Mouse (Mus musculus) kidney, embryonic 14.5 days (tissue): ENCODE data around the gene Pfdn4. TPM values are rescaled to one million over a fixed set of nuclear protein-coding genes. Genes with fewer than 3 reads are reported as not detected.
A peak's percentile ranks its signal among the peaks of the same experiment; 100 is the strongest.

ENCODE experiments used
- ATAC-seq: fragments of 200-750 bp; cut with Nextera tagmentation; 2 replicates; pipeline ENCODE4 v1.8.0; 2017; ENCODE audit warnings: moderate number of reproducible peaks, mild to moderate bottlenecking, moderate TSS enrichment, moderate library complexity; ENCODE audit not compliant: low FRiP score, low TSS enrichment
- H3K27ac ChIP-seq: fragments of 300-500 bp; sonication (generic); 2 replicates; pipeline ENCODE4 v1.5.1; 2014; ENCODE audit warnings: low read depth, mild to moderate bottlenecking, low read length, moderate library complexity, mixed read lengths
- H3K27me3 ChIP-seq: fragments of 300-500 bp; sonication (generic); 2 replicates; pipeline ENCODE4 v1.6.1; 2014; ENCODE audit warnings: mild to moderate bottlenecking, low read length; ENCODE audit not compliant: control insufficient read depth, insufficient read depth
- H3K36me3 ChIP-seq: fragments of 300-500 bp; sonication (generic); 2 replicates; pipeline ENCODE4 v1.6.1; 2014; ENCODE audit warnings: low read length, mixed read lengths; ENCODE audit not compliant: control insufficient read depth, insufficient read depth
- H3K4me1 ChIP-seq: fragments of 300-500 bp; sonication (generic); 2 replicates; pipeline ENCODE4 v1.6.1; 2014; ENCODE audit warnings: low read length, mixed read lengths; ENCODE audit not compliant: control insufficient read depth, insufficient read depth
- H3K4me2 ChIP-seq: fragments of 300-500 bp; sonication (generic); replicated peaks from 2 replicates; pipeline ENCODE4 v1.6.1; 2014; ENCODE audit warnings: low read depth, mild to moderate bottlenecking, low read length
- H3K4me3 ChIP-seq: fragments of 300-500 bp; sonication (generic); 2 replicates; pipeline ENCODE4 v1.5.1; 2014; ENCODE audit warnings: mild to moderate bottlenecking, low read length
- H3K9ac ChIP-seq: fragments of 300-500 bp; sonication (generic); 2 replicates; pipeline ENCODE4 v1.6.1; 2014; ENCODE audit warnings: low read depth, mild to moderate bottlenecking, low read length, moderate library complexity
- H3K9me3 ChIP-seq: fragments of 300-500 bp; sonication (generic); 2 replicates; pipeline ENCODE4 v1.6.1; 2016; ENCODE audit warnings: low read length; ENCODE audit not compliant: control insufficient read depth
- WGBS: fragments of 180-500 bp; shearing (Covaris S2); extraction: QIAGEN DNeasy Blood & Tissue Kit; methylation state at CpG from one replicate; pipeline ENCODE4 v1.1.7; 2014; 5-methylcytosine and 5-hydroxymethylcytosine counted together
- polyA plus RNA-seq: library from polyadenylated mRNA; unstranded; fragments of >200 nt; fragmentation: Nextera tagmentation; extraction: Ambion mirVana; gene quantifications from 2 replicates; pipeline ENCODE4 v1.2.1, GENCODE M21; 2014

The Pfdn4 gene
- polyA plus RNA-seq, 1 experiment from 2014 or later, result 102 TPM

- H3K4me3 ChIP-seq, result no peak overlapping the region
- H3K4me1 ChIP-seq, result peaks cover 9% of the 10 kb centered on the region; the same call in 1 of the 2 replicates
- H3K27me3 ChIP-seq, result no peaks in the 10 kb centered on the region
- H3K27ac ChIP-seq, result no peak overlapping the region
- ATAC-seq, result no peak
- no peaks in the 10 kb centered on the region for H3K36me3 ChIP-seq
- no peaks in the 10 kb centered on the region for H3K9me3 ChIP-seq
- H3K9ac ChIP-seq, result no peak overlapping the region
- H3K4me2 ChIP-seq, result no peak overlapping the region
Measured at GRCm38 (mm10) chr2:170468009-170468408, 28.2 kb upstream of the Pfdn4 start.

GRCm38 (mm10) chr2:170469616-170470308, 26.5 kb upstream of the Pfdn4 start:
- Histone ChIP-seq H3K4me3 (no peak overlapping the region), H3K9ac (no peak overlapping the region), H3K4me1 (peaks cover 9% of the 10 kb centered on the region; the same call in 1 of the 2 replicates), H3K9me3 (peaks cover 3% of the 10 kb centered on the region; the same call in 1 of the 2 replicates), H3K27ac (no peak overlapping the region), H3K36me3 (no peaks in the 10 kb centered on the region), H3K27me3 (no peaks in the 10 kb centered on the region), H3K4me2 (no peak overlapping the region)
- 2% methylated on average over 10 of the region's 10 CpGs for WGBS
- ATAC-seq, result peak; percentile 74; the same call in 1 of the 2 replicates

- H3K27me3 ChIP-seq, result no peaks in the 10 kb centered on the region
- H3K4me3 ChIP-seq, result no peak overlapping the region
- WGBS, result 80% methylated on average over 5 of the region's 5 CpGs
- no peaks in the 10 kb centered on the region for H3K36me3 ChIP-seq
- peaks cover 9% of the 10 kb centered on the region; the same call in 1 of the 2 replicates for H3K4me1 ChIP-seq
- H3K27ac ChIP-seq, result no peak overlapping the region
- no peak overlapping the region for H3K9ac ChIP-seq
- no peak for ATAC-seq
- no peak overlapping the region for H3K4me2 ChIP-seq
- H3K9me3 ChIP-seq, result peaks cover 3% of the 10 kb centered on the region; the same call in 1 of the 2 replicates
Measured at GRCm38 (mm10) chr2:170470591-170470990, 25.6 kb upstream of the Pfdn4 start.

GRCm38 (mm10) chr2:170474125-170474524, 22.1 kb upstream of the Pfdn4 start:
- no peak for ATAC-seq

DNA sequence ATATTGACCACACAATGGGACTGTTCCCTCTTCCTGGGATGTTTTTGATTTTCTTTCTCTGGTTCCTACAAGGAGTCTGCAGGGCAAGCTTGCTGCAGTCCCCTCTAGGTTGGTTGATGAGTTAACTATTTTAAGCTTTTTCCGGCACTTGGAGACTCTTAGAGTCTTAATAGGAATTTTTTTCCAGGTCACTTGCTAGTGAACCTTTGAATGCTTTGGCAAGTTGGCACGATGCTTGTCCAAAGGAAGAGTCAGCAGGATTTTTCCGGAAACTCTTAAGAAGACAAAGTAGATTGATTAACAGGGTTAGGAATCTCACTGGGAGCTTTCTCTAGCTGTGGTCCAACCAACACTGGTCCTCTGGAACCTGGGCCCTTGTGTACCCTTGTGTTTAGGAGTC, 21.1 kb upstream of the Pfdn4 start:
- Histone ChIP-seq H3K9me3 (peaks cover 3% of the 10 kb centered on the region; the same call in 1 of the 2 replicates), H3K27ac (no peak overlapping the region)

More at GRCm38 (mm10) chr2:170474125-170474524, 22.1 kb upstream of the Pfdn4 start:
- peaks cover 3% of the 10 kb centered on the region; the same call in 1 of the 2 replicates for H3K9me3 ChIP-seq
- H3K27me3 ChIP-seq, result no peaks in the 10 kb centered on the region
- no peak overlapping the region for H3K4me3 ChIP-seq
- H3K27ac ChIP-seq, result no peak overlapping the region
- no peaks in the 10 kb centered on the region for H3K36me3 ChIP-seq
- H3K9ac ChIP-seq, result no peak overlapping the region
- H3K4me2 ChIP-seq, result no peak overlapping the region
- peaks cover 9% of the 10 kb centered on the region; the same call in 1 of the 2 replicates for H3K4me1 ChIP-seq
- 95% methylated on average over 5 of the region's 5 CpGs for WGBS

DNA sequence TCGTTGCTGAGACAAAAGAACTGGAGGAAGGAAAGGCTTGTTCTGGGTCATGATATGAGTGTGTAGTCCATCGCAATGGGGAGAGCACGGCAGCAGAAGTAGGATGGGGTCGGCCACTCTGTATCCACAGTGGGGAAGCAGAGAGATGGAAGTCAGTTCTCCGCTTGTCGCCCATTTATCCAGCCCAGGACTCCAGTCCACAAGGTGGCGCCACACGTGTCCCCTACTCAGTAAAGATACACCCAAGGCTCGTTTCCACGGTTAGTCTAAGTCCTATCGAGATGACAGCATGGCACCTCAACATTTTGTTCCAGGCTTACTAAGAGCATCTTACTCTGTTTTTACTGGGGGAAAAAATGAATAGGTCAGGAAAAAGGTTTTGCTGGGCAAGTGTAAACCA, 20.0 kb upstream of the Pfdn4 start:
- H3K27ac ChIP-seq, result no peak overlapping the region
- 85% methylated on average over 11 of the region's 11 CpGs for WGBS
- no peaks in the 10 kb centered on the region for H3K4me1 ChIP-seq
- peaks cover 3% of the 10 kb centered on the region; the same call in 1 of the 2 replicates for H3K9me3 ChIP-seq
- no peak for ATAC-seq
- no peak overlapping the region for H3K4me3 ChIP-seq
- H3K4me2 ChIP-seq, result no peak overlapping the region
- H3K9ac ChIP-seq, result no peak overlapping the region
- no peaks in the 10 kb centered on the region for H3K27me3 ChIP-seq
- no peaks in the 10 kb centered on the region for H3K36me3 ChIP-seq

More for the DNA sequence above, 21.1 kb upstream of the Pfdn4 start:
- Histone ChIP-seq H3K36me3 (no peaks in the 10 kb centered on the region), H3K4me1 (peaks cover 3% of the 10 kb centered on the region; the same call in 1 of the 2 replicates), H3K4me3 (no peak overlapping the region), H3K27me3 (no peaks in the 10 kb centered on the region), H3K4me2 (no peak overlapping the region), H3K9ac (no peak overlapping the region)
- peak; percentile 24; the same call in 1 of the 2 replicates for ATAC-seq
- 69% methylated on average over 3 of the region's 3 CpGs for WGBS

DNA sequence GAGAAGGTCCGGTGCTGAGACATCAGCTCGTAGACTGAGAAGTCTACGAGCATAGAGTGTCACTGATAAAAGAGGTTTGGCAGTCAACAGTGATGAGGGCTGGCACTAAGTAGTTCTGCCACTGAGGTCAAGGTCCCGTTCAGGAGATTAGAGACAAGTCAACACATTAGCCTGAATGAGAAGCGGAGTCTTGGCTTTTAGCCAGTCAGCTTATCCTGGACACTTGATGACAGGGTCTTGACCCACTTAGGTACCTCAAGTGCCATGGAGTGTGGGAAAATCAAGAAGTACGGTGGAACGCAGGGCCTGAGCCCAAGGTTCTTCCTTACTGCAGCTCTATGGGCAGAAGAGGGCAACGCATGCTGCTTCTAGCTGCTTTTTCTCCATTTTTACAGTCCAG, 19.6 kb upstream of the Pfdn4 start:
- no peak overlapping the region for H3K4me3 ChIP-seq
- 84% methylated on average over 8 of the region's 8 CpGs for WGBS
- ATAC-seq, result no peak
- H3K27ac ChIP-seq, result no peak overlapping the region
- H3K27me3 ChIP-seq, result no peaks in the 10 kb centered on the region
- H3K9ac ChIP-seq, result no peak overlapping the region
- peaks cover 3% of the 10 kb centered on the region; the same call in 1 of the 2 replicates for H3K9me3 ChIP-seq
- H3K4me2 ChIP-seq, result no peak overlapping the region
- no peaks in the 10 kb centered on the region for H3K4me1 ChIP-seq
- no peaks in the 10 kb centered on the region for H3K36me3 ChIP-seq

- no peak for ATAC-seq
- H3K4me1 ChIP-seq, result no peaks in the 10 kb centered on the region
- no peak overlapping the region for H3K4me3 ChIP-seq
- H3K4me2 ChIP-seq, result no peak overlapping the region
- no peak overlapping the region for H3K27ac ChIP-seq
- no peaks in the 10 kb centered on the region for H3K9me3 ChIP-seq
- no peaks in the 10 kb centered on the region for H3K36me3 ChIP-seq
- WGBS, result 67% methylated on average over 10 of the region's 10 CpGs
- H3K9ac ChIP-seq, result no peak overlapping the region
- H3K27me3 ChIP-seq, result 0 out of 2 replicates have a peak, but pooled peaks cover 5% of the 10 kb centered on the region
Measured at GRCm38 (mm10) chr2:170482019-170482540, 14.1 kb upstream of the Pfdn4 start.

GRCm38 (mm10) chr2:170483914-170484313, 12.3 kb upstream of the Pfdn4 start:
- Histone ChIP-seq H3K27me3 (peaks cover 5% of the 10 kb centered on the region; the same call in 1 of the 2 replicates), H3K36me3 (no peaks in the 10 kb centered on the region)

More at GRCm38 (mm10) chr2:170483914-170484313, 12.3 kb upstream of the Pfdn4 start:
- Histone ChIP-seq H3K9me3 (no peaks in the 10 kb centered on the region), H3K4me1 (no peaks in the 10 kb centered on the region), H3K4me3 (no peak overlapping the region), H3K4me2 (no peak overlapping the region), H3K27ac (no peak overlapping the region), H3K9ac (no peak overlapping the region)
- WGBS, result 77% methylated on average over 11 of the region's 11 CpGs
- no peak for ATAC-seq
